Mouse (Mus musculus): ENCODE measurements around the gene Hist2h2aa1. TPM values are rescaled to one million over a fixed set of nuclear protein-coding genes. Genes with fewer than 3 reads are reported as not detected.

The Hist2h2aa1 gene
- total RNA-seq (2023) = 10 to 100 TPM in 1 of 2 experiments, 1 to 10 TPM in 1; 10.0 to 41.5 TPM

DNA sequence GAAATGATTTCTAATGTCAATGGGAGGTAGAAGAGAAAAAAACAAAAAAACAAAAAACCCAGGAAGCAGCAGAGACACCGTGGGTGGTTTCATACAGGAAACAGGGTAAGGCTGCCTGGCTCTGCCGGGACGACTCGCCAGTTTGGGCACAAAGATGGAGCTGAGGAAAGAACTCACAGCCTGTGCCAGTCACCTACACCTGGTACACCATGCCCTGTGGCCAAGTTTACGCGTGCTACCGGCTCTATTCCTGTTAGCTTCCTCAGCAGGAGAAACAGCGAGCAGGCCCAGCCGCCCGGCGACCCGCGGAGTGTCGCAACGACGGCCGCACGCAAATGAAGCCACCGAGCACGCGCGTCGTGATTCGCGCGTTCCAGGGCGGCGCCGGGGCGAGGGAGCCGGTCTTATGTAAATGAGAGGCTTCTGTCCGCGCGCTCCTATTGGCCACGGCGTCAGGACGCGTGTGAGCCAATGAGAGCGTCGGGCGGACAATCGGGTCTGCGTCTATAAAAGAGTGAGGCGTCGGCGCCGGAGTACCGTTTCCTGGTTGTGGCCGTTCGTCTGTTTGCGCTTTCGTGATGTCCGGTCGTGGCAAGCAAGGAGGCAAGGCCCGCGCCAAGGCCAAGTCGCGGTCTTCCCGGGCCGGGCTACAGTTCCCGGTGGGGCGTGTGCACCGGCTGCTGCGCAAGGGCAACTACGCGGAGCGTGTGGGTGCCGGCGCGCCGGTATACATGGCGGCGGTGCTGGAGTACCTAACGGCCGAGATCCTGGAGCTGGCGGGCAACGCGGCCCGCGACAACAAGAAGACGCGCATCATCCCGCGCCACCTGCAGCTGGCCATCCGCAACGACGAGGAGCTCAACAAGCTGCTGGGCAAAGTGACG is at the start of gene Hist2h2aa1:
Gene Hist2h2aa1, plus strand, starts transcription at position 495 of the 884 bp plus-strand sequence.

DNA sequence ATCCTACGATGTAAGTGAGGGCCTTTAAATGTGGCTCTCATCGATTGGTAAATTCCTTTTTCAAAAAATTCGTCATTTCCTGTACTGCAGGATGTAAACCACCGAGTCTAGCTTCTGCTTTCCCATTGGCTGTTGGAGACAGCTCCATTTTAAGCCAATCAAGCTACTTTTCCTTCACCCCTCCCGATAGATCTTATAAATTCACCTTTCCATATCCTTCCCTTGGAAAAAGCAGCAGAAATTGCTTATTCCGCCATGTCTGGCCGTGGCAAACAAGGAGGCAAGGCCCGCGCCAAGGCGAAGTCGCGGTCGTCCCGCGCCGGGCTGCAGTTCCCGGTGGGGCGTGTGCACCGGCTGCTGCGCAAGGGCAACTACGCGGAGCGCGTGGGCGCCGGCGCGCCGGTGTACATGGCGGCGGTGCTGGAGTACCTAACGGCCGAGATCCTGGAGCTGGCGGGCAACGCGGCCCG is 25.6 kb upstream of the Hist2h2aa1 start, which contains the start of the genes Bola1 and Hist2h2ab:
Gene Bola1, minus strand, starts transcription at position 49 of the 470 bp plus-strand sequence.
Gene Hist2h2ab, plus strand, starts transcription at position 205 of the 470 bp plus-strand sequence.

DNA sequence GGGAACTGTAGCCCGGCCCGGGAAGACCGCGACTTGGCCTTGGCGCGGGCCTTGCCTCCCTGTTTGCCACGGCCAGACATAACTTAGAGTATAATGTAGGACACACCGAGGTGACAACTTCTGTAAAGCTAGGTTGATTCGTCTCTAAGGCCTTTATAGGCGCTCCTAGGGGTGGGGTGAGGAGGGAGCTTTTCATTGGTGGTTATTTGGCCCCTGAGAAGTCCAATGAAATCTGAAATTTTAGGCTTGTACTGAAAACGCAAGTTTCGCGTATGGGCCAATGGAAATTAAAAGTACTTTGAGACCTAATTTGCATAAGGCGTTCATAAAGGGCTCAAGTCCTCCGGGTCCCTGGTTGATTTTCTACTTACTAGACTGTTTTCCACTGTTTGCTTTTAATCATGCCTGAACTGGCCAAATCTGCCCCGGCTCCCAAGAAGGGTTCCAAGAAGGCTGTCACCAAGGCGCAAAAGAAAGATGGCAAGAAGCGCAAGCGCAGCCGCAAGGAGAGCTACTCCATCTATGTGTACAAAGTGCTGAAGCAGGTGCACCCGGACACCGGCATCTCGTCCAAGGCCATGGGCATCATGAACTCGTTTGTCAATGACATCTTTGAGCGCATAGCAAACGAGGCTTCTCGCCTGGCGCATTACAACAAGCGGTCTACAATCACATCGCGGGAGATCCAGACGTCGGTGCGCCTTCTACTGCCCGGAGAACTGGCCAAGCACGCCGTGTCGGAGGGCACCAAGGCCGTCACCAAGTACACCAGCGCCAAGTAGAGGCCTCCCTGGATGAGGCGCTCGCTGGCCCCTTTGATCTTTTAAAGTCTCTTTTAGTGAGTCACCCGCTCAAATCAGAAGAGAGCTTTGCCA is 24.3 kb upstream of the Hist2h2aa1 start, which contains the start of the genes Hist2h2ac and Hist2h2be:
Gene Hist2h2ac, minus strand, starts transcription at position 116 of the 875 bp plus-strand sequence.
Gene Hist2h2be, plus strand, starts transcription at position 355 of the 875 bp plus-strand sequence.

DNA sequence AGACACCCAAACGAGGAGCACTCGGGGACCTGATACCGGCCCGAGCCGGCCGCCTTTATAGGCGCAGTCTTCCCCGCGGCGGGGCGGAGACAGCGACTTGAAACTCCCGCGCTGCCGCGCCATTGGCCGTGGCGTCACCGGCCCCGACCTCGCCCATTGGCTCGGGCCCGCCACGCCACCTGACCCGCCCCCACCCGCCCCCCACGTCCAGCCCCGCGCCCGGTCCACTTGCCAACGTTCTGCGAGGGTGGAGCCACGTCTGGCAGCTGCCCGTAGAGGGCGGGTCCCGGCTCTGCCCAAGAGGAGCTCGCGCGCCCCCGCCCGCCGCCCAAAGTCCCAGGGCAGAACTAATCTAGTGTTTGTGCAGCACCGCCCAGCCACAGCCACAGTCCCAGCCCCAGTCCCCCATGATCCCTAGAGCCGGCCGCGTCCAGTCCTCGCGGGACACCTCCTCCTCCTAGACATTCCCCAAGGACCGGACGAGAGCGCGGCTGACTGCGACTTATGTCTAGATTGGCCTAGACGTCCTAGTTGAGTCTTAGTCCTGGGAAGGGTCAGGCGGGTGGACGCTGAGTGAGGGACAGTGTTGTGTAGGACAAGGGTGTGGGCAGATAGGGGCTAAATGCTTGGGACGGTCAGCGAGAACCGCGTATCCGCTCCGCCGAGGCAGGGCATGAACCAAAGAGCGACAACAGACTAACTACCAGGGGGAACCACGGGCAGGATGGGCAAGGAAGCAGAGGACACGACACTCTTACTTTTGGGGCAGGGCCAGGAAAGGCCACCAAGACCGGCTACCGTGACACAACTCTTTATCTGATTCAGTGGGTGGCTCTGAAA is 6.1 kb upstream of the Hist2h2aa1 start, which contains the start of gene Hist2h3c2:
Gene Hist2h3c2, minus strand, starts transcription at position 174 of the 840 bp plus-strand sequence.

DNA sequence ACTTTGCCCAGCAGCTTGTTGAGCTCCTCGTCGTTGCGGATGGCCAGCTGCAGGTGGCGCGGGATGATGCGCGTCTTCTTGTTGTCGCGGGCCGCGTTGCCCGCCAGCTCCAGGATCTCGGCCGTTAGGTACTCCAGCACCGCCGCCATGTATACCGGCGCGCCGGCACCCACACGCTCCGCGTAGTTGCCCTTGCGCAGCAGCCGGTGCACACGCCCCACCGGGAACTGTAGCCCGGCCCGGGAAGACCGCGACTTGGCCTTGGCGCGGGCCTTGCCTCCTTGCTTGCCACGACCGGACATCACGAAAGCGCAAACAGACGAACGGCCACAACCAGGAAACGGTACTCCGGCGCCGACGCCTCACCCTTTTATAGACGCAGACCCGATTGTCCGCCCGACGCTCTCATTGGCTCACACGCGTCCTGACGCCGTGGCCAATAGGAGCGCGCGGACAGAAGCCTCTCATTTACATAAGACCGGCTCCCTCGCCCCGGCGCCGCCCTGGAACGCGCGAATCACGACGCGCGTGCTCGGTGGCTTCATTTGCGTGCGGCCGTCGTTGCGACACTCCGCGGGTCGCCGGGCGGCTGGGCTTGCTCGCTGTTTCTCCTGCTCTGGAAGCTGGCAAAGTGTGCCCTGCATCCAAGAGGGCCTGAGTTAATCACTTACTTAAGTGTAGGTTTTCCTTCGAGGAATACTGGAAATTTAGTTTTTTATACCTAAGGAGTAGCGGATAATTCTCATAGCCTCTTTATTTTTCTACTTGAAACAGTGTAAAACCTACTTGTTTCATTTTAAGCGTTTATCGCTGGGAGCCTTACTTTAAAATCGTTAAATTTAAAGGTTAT is 5.1 kb upstream of the Hist2h2aa1 start, which contains the start of gene Hist2h2aa2:
Gene Hist2h2aa2, minus strand, starts transcription at position 328 of the 850 bp plus-strand sequence.

DNA sequence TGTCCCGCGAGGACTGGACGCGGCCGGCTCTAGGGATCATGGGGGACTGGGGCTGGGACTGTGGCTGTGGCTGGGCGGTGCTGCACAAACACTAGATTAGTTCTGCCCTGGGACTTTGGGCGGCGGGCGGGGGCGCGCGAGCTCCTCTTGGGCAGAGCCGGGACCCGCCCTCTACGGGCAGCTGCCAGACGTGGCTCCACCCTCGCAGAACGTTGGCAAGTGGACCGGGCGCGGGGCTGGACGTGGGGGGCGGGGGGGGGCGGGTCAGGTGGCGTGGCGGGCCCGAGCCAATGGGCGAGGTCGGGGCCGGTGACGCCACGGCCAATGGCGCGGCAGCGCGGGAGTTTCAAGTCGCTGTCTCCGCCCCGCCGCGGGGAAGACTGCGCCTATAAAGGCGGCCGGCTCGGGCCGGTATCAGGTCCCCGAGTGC is 1.1 kb downstream of the Hist2h2aa1 start, which contains the start of gene Hist2h3c1:
Gene Hist2h3c1, plus strand, starts transcription at position 259 of the 430 bp plus-strand sequence.

DNA sequence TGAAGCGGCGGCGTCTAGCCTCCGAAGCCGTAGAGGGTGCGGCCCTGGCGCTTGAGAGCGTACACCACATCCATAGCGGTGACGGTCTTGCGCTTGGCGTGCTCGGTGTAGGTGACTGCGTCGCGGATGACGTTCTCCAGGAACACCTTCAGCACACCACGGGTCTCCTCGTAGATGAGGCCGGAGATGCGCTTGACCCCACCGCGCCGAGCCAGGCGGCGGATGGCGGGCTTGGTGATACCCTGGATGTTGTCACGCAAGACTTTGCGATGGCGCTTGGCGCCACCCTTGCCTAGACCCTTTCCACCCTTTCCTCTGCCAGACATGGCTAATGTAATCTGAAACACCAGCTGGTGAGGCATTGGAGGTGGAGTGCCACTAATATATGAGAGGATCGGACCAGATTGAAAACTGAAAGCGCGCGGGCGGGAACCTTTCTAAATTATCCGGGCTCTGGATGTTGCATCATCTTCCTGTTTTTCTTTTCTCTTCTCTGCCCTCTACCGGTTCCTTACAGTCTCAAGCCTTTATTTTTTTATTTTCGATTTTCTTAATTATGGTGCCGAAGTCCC is 17.8 kb downstream of the Hist2h2aa1 start, which contains the start of gene Hist2h4:
Gene Hist2h4, minus strand, starts transcription at position 333 of the 572 bp plus-strand sequence.

DNA sequence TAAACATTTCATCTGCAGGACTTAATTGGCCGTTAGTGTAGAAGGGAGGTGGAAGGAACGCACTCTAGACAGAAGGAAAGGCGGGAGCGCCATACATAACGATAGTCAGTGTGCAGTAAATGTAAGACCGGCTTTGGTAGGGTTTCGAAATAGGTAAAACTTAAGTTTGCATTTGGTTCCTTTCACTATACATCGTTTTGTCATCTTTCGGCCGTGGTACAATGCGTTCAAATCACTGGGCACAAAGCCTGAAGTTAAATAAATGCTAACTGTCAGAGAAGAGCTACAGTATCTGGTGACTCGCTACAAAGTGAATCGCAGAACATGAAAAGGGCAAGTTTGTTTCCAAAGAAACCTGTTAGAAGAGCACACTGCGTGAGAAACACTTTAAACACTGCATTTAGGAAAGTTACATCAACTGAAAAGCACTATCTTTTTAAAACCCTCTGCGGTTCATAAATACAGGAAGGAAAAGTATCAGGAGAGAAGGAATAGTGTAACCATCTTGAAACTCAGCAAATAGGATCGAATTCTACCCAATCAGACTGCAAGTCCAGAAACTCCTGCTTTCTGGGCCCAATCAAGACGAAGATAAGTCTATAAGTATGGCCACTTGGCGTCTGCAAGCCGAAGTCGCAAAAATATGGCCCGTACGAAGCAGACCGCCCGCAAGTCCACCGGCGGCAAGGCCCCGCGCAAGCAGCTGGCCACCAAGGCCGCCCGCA is 22.9 kb downstream of the Hist2h2aa1 start, which contains the start of gene Hist2h3b:
Gene Hist2h3b, plus strand, starts transcription at position 604 of the 725 bp plus-strand sequence.

DNA sequence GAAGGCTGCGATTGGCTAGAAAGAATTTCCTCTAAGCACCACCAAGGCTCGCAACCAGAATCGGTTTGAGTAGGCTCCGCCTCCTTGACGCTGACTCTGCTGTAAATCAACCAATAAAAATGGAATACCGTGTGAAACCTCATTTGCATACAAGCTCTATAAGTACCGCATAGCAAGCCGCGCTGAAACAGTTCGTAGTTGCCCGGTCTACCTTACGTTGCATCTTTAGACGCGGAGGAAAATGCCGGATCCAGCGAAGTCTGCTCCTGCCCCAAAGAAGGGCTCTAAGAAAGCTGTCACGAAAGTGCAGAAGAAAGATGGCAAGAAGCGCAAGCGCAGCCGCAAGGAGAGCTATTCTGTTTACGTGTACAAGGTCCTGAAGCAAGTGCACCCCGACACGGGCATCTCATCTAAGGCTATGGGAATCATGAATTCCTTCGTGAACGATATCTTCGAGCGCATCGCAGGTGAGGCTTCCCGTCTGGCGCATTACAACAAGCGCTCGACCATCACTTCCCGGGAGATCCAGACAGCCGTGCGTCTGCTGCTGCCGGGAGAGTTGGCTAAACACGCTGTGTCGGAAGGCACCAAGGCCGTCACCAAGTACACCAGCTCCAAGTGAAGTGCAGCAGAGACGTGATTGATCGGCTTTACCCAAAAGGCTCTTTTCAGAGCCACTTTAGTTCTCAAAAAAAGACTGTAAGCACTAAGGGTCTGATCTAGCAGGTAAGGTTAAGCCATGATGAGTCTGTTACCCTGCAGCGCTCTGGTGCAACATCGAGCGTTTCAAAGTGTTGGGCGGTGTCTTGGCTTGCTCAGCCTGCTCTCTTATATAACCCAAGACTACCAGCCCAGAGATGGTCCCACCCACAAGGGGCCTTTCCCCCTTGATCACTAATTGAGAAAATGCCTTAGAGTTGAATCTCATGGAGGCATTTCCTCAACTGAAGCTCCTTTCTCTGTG is 24.5 kb downstream of the Hist2h2aa1 start, which contains the start of gene Hist2h2bb:
Gene Hist2h2bb, plus strand, starts transcription at position 242 of the 964 bp plus-strand sequence.

DNA sequence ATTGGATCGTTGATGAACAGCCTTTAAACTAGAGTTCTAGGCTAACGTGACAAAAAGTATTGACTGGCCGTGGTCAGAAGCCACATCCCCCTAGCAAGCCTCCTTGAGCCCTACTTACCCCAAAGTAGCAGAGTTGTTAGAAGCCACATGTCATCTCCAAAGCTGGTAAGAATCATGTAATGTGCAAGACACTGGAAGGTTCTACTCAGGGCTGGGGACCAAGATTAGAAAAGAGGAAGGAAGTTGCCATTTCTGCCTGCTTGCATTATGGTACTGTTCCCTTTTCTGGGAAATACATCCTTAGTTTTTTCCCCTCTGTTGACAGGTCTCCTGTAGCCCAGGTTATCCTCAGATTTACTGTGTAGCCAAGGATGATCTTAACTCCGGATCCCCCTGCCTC is 48.5 kb downstream of the Hist2h2aa1 start, which contains the start of gene Fcgr1:
Gene Fcgr1, minus strand, starts transcription at position 183 of the 400 bp plus-strand sequence.

Other genes starting within 250 kb of the Hist2h2aa1 start
- gene Plekho1, start 249.5 kb upstream of the Hist2h2aa1 start, total RNA-seq (2023) = 10 to 100 TPM; 39.9 to 68.8 TPM
- 10 to 100 TPM; 16.1 to 22.9 TPM for gene Vps45, start 187.0 kb upstream of the Hist2h2aa1 start, total RNA-seq (2023)
- gene Otud7b, start 141.0 kb upstream of the Hist2h2aa1 start, total RNA-seq (2023) = 10 to 100 TPM; 14.0 to 20.9 TPM
- gene Mtmr11, start 83.5 kb upstream of the Hist2h2aa1 start, total RNA-seq (2023) = under 1 TPM in 1 of 2 experiments, not detected in 1; 0.49 TPM
- gene Sf3b4, start 73.2 kb upstream of the Hist2h2aa1 start, total RNA-seq (2023) = 10 to 100 TPM; 45.7 to 50.8 TPM
- gene Sv2a, start 64.3 kb upstream of the Hist2h2aa1 start, total RNA-seq (2023) = under 1 TPM; 0.07 to 0.64 TPM
- gene Bola1, start 25.8 kb upstream of the Hist2h2aa1 start, total RNA-seq (2023) = 1 to 10 TPM; 5.7 to 5.8 TPM
- gene Hist2h2ab, start 25.6 kb upstream of the Hist2h2aa1 start, total RNA-seq (2023) = 10 to 100 TPM; 17.4 to 21.4 TPM
- 100 to 1,000 TPM; 338 to 339 TPM for gene Hist2h2ac, start 24.6 kb upstream of the Hist2h2aa1 start, total RNA-seq (2023)
- 1 to 10 TPM; 2.6 to 3.5 TPM for gene Hist2h2be, start 24.4 kb upstream of the Hist2h2aa1 start, total RNA-seq (2023)
- 100 to 1,000 TPM; 451 to 486 TPM for gene Hist2h3c2, start 6.4 kb upstream of the Hist2h2aa1 start, total RNA-seq (2023)
- gene Hist2h2aa2, start 5.2 kb upstream of the Hist2h2aa1 start, total RNA-seq (2023) = 1,000 to 10,000 TPM; 2,817 to 3,247 TPM
- gene Hist2h3c1, start 1.2 kb downstream of the Hist2h2aa1 start, total RNA-seq (2023) = not detected
- 100 to 1,000 TPM; 249 to 250 TPM for gene Hist2h4, start 17.8 kb downstream of the Hist2h2aa1 start, total RNA-seq (2023)
- gene Hist2h3b, start 23.2 kb downstream of the Hist2h2aa1 start, total RNA-seq (2023) = 1,000 to 10,000 TPM; 2,116 to 2,242 TPM
- gene Hist2h2bb, start 24.3 kb downstream of the Hist2h2aa1 start, total RNA-seq (2023) = 1,000 to 10,000 TPM; 1,687 to 1,847 TPM
- gene Fcgr1, start 48.5 kb downstream of the Hist2h2aa1 start, total RNA-seq (2023) = 1 to 10 TPM; 1.9 to 3.0 TPM
- not detected for gene BC107364, start 206.8 kb downstream of the Hist2h2aa1 start, total RNA-seq (2023)

Data from neutrophil, adult 59 days (primary cell).